Mouse (Mus musculus): Measurements from ENCODE around the gene Aqp7.

GRCm38 (mm10) chr4:41094361-41094760 is 46.4 kb upstream of the Aqp7 start:
- no peak for TF ChIP-seq GATA1 (IDR thresholded peaks at IDR 0.05; ENCODE audit: borderline replicate concordance, low read length)
- no peak for TF ChIP-seq FLI1 (IDR thresholded peaks at IDR 0.05; ENCODE audit: low read length)
